Mouse (Mus musculus): ENCODE results near the gene Nfat5. TPM values are rescaled to one million over a fixed set of nuclear protein-coding genes. Genes with fewer than 3 reads are reported as not detected.

Gene Nfat5
- polyA plus RNA-seq, 1 experiment from 2014 or later = 13.0 TPM

GRCm38 (mm10) chr8:107396106-107396670 lies 102.9 kb downstream of the Nfat5 start:
- WGBS = 52% methylated on average over 10 of the region's 10 CpGs
- no peak overlapping the region for H3K4me3 ChIP-seq (ENCODE audit: low read depth, low read length)
- 0 out of 2 replicates have a peak overlapping the region, but pooled peaks have one; percentile 14 for H3K27ac ChIP-seq (replicated peaks; ENCODE audit: low read depth, low read length)
- H3K9ac ChIP-seq (ENCODE audit: low read length) = no peak overlapping the region
- peaks cover 14% of the 10 kb centered on the region for H3K4me1 ChIP-seq (ENCODE audit: control insufficient read depth, insufficient read depth, low read length)
- no peaks in the 10 kb centered on the region for H3K9me3 ChIP-seq (ENCODE audit: control insufficient read depth, low read length)
- DNase-seq (ENCODE audit: low spot score) (no peak), ATAC-seq (ENCODE audit: insufficient number of reproducible peaks, low FRiP score, low TSS enrichment, low read depth) (no peak)
- H3K27me3 ChIP-seq (ENCODE audit: control insufficient read depth, insufficient read depth, low read length) = no peaks in the 10 kb centered on the region
- no peak overlapping the region for H3K4me2 ChIP-seq (ENCODE audit: low read depth, severe bottlenecking)
- H3K36me3 ChIP-seq (ENCODE audit: control insufficient read depth, insufficient read depth, low read length) = no peaks in the 10 kb centered on the region

GRCm38 (mm10) chr8:107397665-107398064 lies 104.4 kb downstream of the Nfat5 start:
- ATAC-seq (ENCODE audit: insufficient number of reproducible peaks, low FRiP score, low TSS enrichment, low read depth) = no peak
- no peak overlapping the region for H3K4me3 ChIP-seq (ENCODE audit: low read depth, low read length)
- peak overlapping the region; percentile 5; the same call in 1 of the 2 replicates for H3K27ac ChIP-seq (replicated peaks; ENCODE audit: low read depth, low read length)
- H3K9me3 ChIP-seq (ENCODE audit: control insufficient read depth, low read length) = no peaks in the 10 kb centered on the region
- peaks cover 18% of the 10 kb centered on the region for H3K4me1 ChIP-seq (ENCODE audit: control insufficient read depth, insufficient read depth, low read length)
- no peak overlapping the region for H3K9ac ChIP-seq (ENCODE audit: low read length)
- no peaks in the 10 kb centered on the region for H3K36me3 ChIP-seq (ENCODE audit: control insufficient read depth, insufficient read depth, low read length)
- no peak overlapping the region for H3K4me2 ChIP-seq (ENCODE audit: low read depth, severe bottlenecking)
- WGBS = 36% methylated on average over 12 of the region's 12 CpGs
- H3K27me3 ChIP-seq (ENCODE audit: control insufficient read depth, insufficient read depth, low read length) = no peaks in the 10 kb centered on the region
- DNase-seq (ENCODE audit: low spot score) = peak; percentile 32

GRCm38 (mm10) chr8:107399495-107399894 lies 106.2 kb downstream of the Nfat5 start:
- Histone ChIP-seq H3K9ac (ENCODE audit: low read length) (no peak overlapping the region), H3K9me3 (ENCODE audit: control insufficient read depth, low read length) (no peaks in the 10 kb centered on the region), H3K27me3 (ENCODE audit: control insufficient read depth, insufficient read depth, low read length) (no peaks in the 10 kb centered on the region), H3K4me3 (ENCODE audit: low read depth, low read length) (no peak overlapping the region), H3K36me3 (ENCODE audit: control insufficient read depth, insufficient read depth, low read length) (no peaks in the 10 kb centered on the region), H3K4me1 (ENCODE audit: control insufficient read depth, insufficient read depth, low read length) (peaks cover 22% of the 10 kb centered on the region), H3K4me2 (ENCODE audit: low read depth, severe bottlenecking) (no peak overlapping the region), H3K27ac (replicated peaks; ENCODE audit: low read depth, low read length) (no peak overlapping the region)
- ATAC-seq (ENCODE audit: insufficient number of reproducible peaks, low FRiP score, low TSS enrichment, low read depth) (no peak), DNase-seq (ENCODE audit: low spot score) (peak; percentile 34)
- WGBS = 26% methylated on average over 9 of the region's 9 CpGs

GRCm38 (mm10) chr8:107401866-107402265 lies 108.6 kb downstream of the Nfat5 start:
- H3K4me2 ChIP-seq (ENCODE audit: low read depth, severe bottlenecking) = no peak overlapping the region
- WGBS = 75% methylated on average over 5 of the region's 5 CpGs

GRCm38 (mm10) chr8:107403038-107403781 lies 109.9 kb downstream of the Nfat5 start, which contains the start of gene Nqo1:
Gene Nqo1 (minus strand): TSS chr8:107403206.
- Histone ChIP-seq H3K4me1 (ENCODE audit: control insufficient read depth, insufficient read depth, low read length) (peaks cover 9% of the 10 kb centered on the region), H3K27ac (replicated peaks; ENCODE audit: low read depth, low read length) (peak within 1 kb of the TSS; percentile 82), H3K9ac (ENCODE audit: low read length) (peak within 1 kb of the TSS; percentile 45; the same call in 1 of the 2 replicates), H3K4me3 (ENCODE audit: low read depth, low read length) (peak within 1 kb of the TSS; percentile 30), H3K9me3 (ENCODE audit: control insufficient read depth, low read length) (no peaks in the 10 kb centered on the region), H3K27me3 (ENCODE audit: control insufficient read depth, insufficient read depth, low read length) (no peaks in the 10 kb centered on the region), H3K4me2 (ENCODE audit: low read depth, severe bottlenecking) (peak within 1 kb of the TSS; percentile 48), H3K36me3 (ENCODE audit: control insufficient read depth, insufficient read depth, low read length) (no peaks in the 10 kb centered on the region)
- 14% methylated on average over 22 of the region's 22 CpGs for WGBS
- ATAC-seq (ENCODE audit: insufficient number of reproducible peaks, low FRiP score, low TSS enrichment, low read depth) (peak; percentile 96), DNase-seq (ENCODE audit: low spot score) (peak; percentile 89)

More at GRCm38 (mm10) chr8:107401866-107402265, 108.6 kb downstream of the Nfat5 start:
- Histone ChIP-seq H3K9ac (ENCODE audit: low read length) (no peak overlapping the region), H3K9me3 (ENCODE audit: control insufficient read depth, low read length) (no peaks in the 10 kb centered on the region), H3K36me3 (ENCODE audit: control insufficient read depth, insufficient read depth, low read length) (no peaks in the 10 kb centered on the region), H3K27me3 (ENCODE audit: control insufficient read depth, insufficient read depth, low read length) (no peaks in the 10 kb centered on the region), H3K4me3 (ENCODE audit: low read depth, low read length) (no peak overlapping the region), H3K4me1 (ENCODE audit: control insufficient read depth, insufficient read depth, low read length) (peaks cover 19% of the 10 kb centered on the region), H3K27ac (replicated peaks; ENCODE audit: low read depth, low read length) (no peak overlapping the region)
- ATAC-seq (ENCODE audit: insufficient number of reproducible peaks, low FRiP score, low TSS enrichment, low read depth) (no peak), DNase-seq (ENCODE audit: low spot score) (no peak)

GRCm38 (mm10) chr8:107404057-107404456 lies 110.8 kb downstream of the Nfat5 start:
- Histone ChIP-seq H3K27ac (replicated peaks; ENCODE audit: low read depth, low read length) (no peak overlapping the region), H3K9ac (ENCODE audit: low read length) (no peak overlapping the region), H3K4me1 (ENCODE audit: control insufficient read depth, insufficient read depth, low read length) (peaks cover 8% of the 10 kb centered on the region), H3K4me3 (ENCODE audit: low read depth, low read length) (no peak overlapping the region), H3K9me3 (ENCODE audit: control insufficient read depth, low read length) (no peaks in the 10 kb centered on the region), H3K27me3 (ENCODE audit: control insufficient read depth, insufficient read depth, low read length) (no peaks in the 10 kb centered on the region), H3K36me3 (ENCODE audit: control insufficient read depth, insufficient read depth, low read length) (no peaks in the 10 kb centered on the region), H3K4me2 (ENCODE audit: low read depth, severe bottlenecking) (no peak overlapping the region)
- ATAC-seq (ENCODE audit: insufficient number of reproducible peaks, low FRiP score, low TSS enrichment, low read depth) (no peak), DNase-seq (ENCODE audit: low spot score) (no peak)
- 80% methylated on average over 4 of the region's 4 CpGs for WGBS

GRCm38 (mm10) chr8:107405935-107406334 lies 112.7 kb downstream of the Nfat5 start:
- WGBS = 65% methylated on average over 3 of the region's 3 CpGs
- DNase-seq (ENCODE audit: low spot score) (no peak), ATAC-seq (ENCODE audit: insufficient number of reproducible peaks, low FRiP score, low TSS enrichment, low read depth) (no peak)
- Histone ChIP-seq H3K4me3 (ENCODE audit: low read depth, low read length) (no peak overlapping the region), H3K4me1 (ENCODE audit: control insufficient read depth, insufficient read depth, low read length) (peaks cover 8% of the 10 kb centered on the region), H3K4me2 (ENCODE audit: low read depth, severe bottlenecking) (no peak overlapping the region), H3K36me3 (ENCODE audit: control insufficient read depth, insufficient read depth, low read length) (0 out of 2 replicates have a peak, but pooled peaks cover 5% of the 10 kb centered on the region), H3K9me3 (ENCODE audit: control insufficient read depth, low read length) (no peaks in the 10 kb centered on the region), H3K9ac (ENCODE audit: low read length) (no peak overlapping the region), H3K27ac (replicated peaks; ENCODE audit: low read depth, low read length) (no peak overlapping the region), H3K27me3 (ENCODE audit: control insufficient read depth, insufficient read depth, low read length) (no peaks in the 10 kb centered on the region)

GRCm38 (mm10) chr8:107411391-107411790 lies 118.1 kb downstream of the Nfat5 start:
- no peak overlapping the region for H3K4me3 ChIP-seq (ENCODE audit: low read depth, low read length)
- peak; percentile 57 for DNase-seq (ENCODE audit: low spot score)
- no peak overlapping the region for H3K9ac ChIP-seq (ENCODE audit: low read length)

More at GRCm38 (mm10) chr8:107411391-107411790, 118.1 kb downstream of the Nfat5 start:
- no peak overlapping the region for H3K4me2 ChIP-seq (ENCODE audit: low read depth, severe bottlenecking)
- no peaks in the 10 kb centered on the region for H3K9me3 ChIP-seq (ENCODE audit: control insufficient read depth, low read length)
- 74% methylated on average over 4 of the region's 4 CpGs for WGBS
- no peaks in the 10 kb centered on the region for H3K27me3 ChIP-seq (ENCODE audit: control insufficient read depth, insufficient read depth, low read length)
- peaks cover 11% of the 10 kb centered on the region for H3K36me3 ChIP-seq (ENCODE audit: control insufficient read depth, insufficient read depth, low read length)
- H3K4me1 ChIP-seq (ENCODE audit: control insufficient read depth, insufficient read depth, low read length) = no peaks in the 10 kb centered on the region
- H3K27ac ChIP-seq (replicated peaks; ENCODE audit: low read depth, low read length) = no peak overlapping the region
- ATAC-seq (ENCODE audit: insufficient number of reproducible peaks, low FRiP score, low TSS enrichment, low read depth) = no peak

Data from limb, embryonic 11.5 days (tissue).